Mouse (Mus musculus) regulatory T cell (primary cell): ENCODE measurements around the gene Mapk11.

Experiments
- in situ Hi-C: fragments of 300-600 bp; cut with MboI, MseI; formaldehyde crosslinking; loops from one replicate; pipeline ENCODE4 v1.15.1; 2025; ENCODE audit warnings: high pct_unique_total_duplicates

Mapk11 gene

DNA sequence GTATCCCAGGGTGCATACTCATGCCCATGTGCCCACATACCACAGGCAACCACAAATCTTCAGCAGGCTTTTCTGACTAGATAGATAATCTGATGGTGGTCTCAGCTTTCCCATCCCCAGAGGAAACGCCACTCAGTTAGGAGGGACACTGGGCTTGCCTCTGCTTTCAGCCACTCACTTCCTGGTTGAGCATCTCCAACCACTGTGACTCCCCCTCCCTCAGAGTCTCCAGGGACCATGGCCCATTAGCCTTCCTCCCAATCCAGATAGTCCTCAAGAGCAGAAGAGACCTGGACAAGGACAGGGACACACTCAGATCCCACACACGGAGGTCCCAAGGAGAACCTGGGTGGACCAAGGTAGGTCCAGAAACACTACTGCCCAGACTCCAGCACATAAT, 6.3 kb downstream of the Mapk11 start:
- in situ Hi-C loops: no loop called here

DNA sequence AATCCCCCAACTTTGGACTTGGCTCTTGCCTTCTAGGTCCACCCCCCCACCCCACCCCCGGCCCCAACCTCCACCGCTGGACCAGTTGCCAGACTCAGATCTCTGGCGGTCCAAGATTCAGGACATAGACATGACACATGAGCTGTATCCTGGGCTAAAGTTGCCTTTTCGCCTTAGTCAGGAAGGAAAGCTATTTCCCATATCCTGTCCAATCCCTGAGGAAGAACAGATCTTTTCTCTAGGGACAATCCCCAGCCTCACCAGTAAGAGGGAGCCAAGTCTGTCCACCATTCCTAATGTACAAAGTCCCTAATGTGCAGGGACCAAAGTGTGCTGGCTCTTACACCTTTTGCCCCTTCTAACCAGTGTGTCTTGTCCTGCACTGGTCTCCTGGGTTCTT, 7.5 kb downstream of the Mapk11 start:
- in situ Hi-C loops: no loop called here

DNA sequence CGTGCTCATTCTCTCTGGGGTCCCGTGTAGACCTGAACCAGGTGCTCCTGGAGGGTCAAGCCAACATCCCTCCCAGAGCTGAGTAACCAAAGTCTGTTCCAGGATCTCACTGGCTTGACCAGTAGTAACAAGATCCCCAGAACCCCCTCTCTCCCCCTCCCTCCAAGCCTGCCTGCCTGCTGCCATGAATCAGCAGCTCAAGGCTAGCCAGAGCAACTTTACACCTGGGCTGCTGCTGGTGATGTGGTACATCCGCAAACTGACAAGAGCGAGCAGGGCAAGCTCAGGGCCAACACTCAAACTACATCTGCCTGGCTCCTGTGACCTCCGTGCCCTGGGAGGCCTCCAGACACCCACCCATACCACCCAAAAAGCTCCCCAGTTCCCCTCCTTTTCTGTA, 8.0 kb downstream of the Mapk11 start:
- in situ Hi-C loops: no loop called here

GRCm38 (mm10) chr15:89140659-89141252, 8.7 kb downstream of the Mapk11 start, which contains the start of gene Mapk12:
TSS of gene Mapk12 (minus strand) at chr15:89140703.
- in situ Hi-C loops: no loop called here

DNA sequence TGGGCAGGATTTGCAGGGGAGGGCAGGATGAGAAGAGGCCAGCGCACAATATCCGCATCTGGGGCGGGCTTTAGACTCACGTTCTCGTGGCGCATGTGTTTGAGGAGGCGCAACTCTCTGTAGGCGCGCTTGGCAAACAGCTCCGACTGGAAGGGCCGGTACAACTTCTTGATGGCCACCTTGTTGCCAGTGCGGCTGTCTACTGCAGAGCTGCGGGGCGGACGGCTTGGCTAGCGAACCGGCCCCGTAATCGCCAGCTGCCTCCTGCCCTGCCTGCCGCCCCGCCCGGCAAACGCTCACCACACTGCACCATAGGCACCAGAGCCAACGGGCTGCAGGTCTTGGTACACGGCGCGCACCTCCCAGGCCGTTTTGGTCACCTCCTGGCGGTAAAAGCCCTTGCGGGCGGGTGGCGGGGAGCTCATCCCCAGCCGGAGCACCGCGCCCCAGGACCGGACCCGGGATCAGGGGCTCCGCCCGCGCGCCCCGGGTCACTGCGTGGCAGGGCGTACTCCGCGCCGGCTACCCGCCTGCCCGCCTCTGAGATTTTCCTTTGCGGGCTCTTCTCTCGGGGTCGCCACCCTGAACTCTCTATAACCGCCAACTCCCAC, 9.3 kb downstream of the Mapk11 start:
- in situ Hi-C loops: no loop called here

GRCm38 (mm10) chr15:89138531-89138930, 10.9 kb downstream of the Mapk11 start:
- in situ Hi-C loops: no loop called here

GRCm38 (mm10) chr15:89138046-89138405, 11.4 kb downstream of the Mapk11 start:
- in situ Hi-C loops: no loop called here

DNA sequence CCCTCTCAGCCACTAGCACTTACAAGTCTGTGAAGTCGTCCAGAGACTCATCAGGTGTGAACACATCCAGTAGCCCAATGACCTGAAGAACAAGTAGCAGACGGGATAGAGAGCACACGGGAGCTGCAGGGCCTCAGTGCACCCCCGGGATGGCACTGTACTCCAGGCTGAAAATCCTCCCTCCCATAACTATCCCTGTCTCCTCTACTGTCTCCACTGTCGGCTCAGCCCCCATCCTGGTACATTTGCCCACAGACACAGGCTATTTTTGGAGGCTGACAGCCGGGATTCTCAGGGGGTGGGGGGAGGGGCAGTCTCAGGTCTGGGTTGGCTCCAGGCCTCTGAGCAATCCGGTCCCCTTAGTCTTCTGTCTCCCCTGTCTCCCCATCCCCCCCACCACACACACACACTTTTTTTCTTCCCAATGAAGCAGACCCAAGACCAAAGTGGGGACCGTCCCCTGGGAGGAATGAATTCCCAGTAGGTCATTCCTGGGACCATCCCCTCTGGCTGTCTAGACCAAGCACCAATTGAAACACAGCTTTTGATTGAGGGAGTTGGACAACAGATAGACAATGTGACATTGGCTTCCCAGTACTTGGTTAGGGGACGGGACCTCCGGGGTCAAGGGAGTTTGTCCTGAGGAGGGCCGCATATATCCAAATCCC, 11.9 kb downstream of the Mapk11 start:
- in situ Hi-C loops: no loop called here

GRCm38 (mm10) chr15:89136461-89137155, 12.8 kb downstream of the Mapk11 start:
- in situ Hi-C loops: no loop called here

DNA sequence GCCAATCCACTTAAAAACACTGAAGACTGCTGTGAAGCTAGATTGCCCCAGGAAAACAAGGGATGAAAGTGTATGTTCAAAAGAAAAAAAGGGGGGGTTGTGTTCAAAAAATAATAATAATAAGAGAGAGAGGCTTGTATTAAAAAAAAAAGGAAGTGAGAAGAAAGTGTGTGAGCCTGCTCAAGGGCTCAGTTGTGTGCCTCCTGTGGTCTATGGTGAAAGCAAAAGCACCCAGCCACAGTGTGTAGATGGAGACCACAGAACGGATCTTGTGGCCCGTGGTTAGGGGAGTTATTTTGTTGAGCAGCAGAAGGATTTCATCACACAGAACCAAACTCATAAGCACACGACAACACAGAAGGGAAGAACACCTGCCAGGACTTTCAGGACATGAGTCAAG, 18.1 kb downstream of the Mapk11 start:
- in situ Hi-C loops: no loop called here

GRCm38 (mm10) chr15:89130245-89130644, 19.2 kb downstream of the Mapk11 start:
- in situ Hi-C loops: no loop called here

DNA sequence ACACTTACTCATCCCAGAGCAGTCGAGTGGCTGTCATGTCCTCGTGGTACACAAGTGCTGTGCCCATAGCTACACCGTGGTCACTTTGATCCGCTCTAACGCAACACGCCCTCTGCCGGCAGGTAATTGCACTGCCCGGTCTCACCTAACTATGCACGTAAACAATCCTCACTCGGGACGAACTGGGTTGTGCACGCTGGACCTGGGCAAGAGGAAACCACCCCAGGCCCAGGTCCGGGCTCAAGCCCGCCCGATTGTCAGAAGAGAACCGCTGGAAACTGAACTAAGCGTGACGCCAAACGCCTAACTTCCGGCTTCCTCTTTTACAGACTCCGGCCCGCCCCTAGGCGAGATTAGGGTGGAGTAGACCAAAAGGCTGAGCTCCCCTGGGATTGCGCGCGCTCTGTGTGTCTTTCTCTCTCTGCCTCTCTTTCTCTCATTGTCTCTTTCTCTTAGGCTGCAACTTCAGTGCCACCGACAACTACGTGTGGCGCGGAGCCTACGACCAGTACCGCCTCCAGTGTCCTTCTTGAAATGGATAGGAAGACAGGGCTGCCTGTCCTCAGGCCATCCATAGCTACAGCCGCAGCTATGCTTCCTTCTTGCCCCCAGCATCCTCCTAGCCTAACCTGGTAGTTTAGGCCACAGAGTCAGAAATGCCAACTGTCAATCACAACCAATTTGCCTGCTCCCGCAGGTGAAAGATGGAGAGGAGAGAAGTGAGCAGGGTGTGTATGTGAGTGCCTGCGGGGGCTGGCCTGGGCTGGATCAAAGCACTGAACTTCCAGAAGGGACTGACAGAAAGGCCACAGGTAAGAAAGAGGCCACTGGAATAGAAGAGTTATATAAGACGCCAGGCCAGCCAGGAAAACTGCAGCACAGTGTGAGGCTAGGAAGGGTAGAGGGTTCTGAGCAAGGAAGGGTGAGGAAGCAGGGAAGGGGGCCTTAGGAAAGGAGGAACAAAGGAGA, 20.8 kb downstream of the Mapk11 start, which contains the start of gene Hdac10:
Gene Hdac10 (minus strand): TSS at position 319 of the 969 bp plus-strand sequence.
- in situ Hi-C loops: loop anchor here (5.0 kb wide), 1 partner anchor 64 kb away; no protein-coding TSS in a partner anchor

DNA sequence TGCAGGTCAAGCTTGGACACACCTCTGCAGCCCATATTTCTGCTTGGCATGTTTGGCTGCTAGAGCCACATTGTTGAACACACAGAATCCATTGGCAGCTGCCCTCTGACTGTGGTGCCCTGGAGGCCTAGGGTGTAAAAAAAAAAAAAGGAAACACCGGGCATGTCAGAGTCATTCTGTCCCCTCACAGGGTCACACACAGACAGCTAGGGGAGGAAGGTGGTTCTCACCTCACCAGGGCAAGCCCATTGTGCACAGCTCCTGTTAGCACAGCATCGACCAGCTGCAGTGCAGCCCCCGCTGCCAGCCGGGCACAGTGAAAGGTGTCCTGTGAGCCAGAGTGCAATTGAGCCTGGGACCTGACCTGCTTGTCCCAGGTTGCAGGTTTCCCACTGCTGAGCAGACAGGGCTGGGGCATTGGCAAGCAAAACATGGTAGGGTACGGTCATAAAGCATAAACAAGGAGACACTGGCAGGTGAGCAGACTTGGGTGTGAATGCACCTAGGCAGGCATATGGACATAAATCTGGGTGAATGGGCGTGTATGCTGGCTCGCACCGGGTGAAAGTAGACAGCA, 22.0 kb downstream of the Mapk11 start:
- in situ Hi-C loops: loop anchor here (5.0 kb wide), 1 partner anchor 65 kb away; no protein-coding TSS in a partner anchor

DNA sequence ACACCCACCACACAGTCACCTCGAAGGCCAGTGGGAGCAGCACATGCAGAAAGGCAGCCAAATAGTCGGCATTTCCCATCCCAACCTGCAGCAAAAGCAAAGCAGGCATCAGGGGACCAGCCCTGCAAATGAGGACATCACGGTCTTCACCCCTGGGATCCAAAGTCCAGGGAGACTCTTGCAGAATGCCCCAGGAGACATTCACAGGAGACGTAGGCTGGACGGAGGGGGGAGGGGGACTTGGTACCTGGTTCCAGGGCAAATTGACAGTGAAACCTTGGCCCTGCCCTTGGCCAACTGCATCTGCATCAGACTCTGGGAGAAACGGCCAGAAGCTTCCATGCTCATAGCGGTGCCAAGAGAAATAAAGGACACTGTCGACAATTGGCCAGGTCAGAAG, 22.8 kb downstream of the Mapk11 start:
- in situ Hi-C loops: loop anchor here (5.0 kb wide), 1 partner anchor 66 kb away; no protein-coding TSS in a partner anchor

GRCm38 (mm10) chr15:89125351-89125750, 24.1 kb downstream of the Mapk11 start:
- in situ Hi-C loops: loop anchor here (5.0 kb wide), 1 partner anchor 67 kb away; no protein-coding TSS in a partner anchor

DNA sequence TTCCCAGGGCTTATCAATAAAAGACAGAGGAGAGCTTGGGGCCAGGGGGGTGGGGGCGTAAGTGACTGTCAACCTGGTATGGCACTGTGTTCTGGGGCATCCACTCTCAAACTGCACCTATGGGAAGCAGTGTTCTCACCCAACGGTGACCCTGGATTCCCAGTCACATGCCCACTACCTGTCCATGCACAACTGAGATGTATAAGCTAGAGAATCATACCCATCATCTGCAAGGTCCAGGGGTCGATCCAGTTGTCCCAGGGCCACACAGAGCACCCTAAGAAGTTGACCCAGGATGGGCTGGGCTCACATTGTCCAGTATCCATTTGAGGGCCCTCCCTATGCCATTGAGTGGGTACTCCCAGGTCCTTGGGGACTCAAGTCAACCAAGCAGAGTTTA, 25.1 kb downstream of the Mapk11 start:
- in situ Hi-C loops: no loop called here

- in situ Hi-C loops: no loop called here
Observed at GRCm38 (mm10) chr15:89123595-89123994, 25.8 kb downstream of the Mapk11 start.

GRCm38 (mm10) chr15:89122649-89123366, 26.6 kb downstream of the Mapk11 start, which contains the start of gene Tubgcp6:
TSS of gene Tubgcp6 (minus strand) at chr15:89123112.
- in situ Hi-C loops: no loop called here

- in situ Hi-C loops: no loop called here
Observed at GRCm38 (mm10) chr15:89118007-89118406, 31.4 kb downstream of the Mapk11 start.

DNA sequence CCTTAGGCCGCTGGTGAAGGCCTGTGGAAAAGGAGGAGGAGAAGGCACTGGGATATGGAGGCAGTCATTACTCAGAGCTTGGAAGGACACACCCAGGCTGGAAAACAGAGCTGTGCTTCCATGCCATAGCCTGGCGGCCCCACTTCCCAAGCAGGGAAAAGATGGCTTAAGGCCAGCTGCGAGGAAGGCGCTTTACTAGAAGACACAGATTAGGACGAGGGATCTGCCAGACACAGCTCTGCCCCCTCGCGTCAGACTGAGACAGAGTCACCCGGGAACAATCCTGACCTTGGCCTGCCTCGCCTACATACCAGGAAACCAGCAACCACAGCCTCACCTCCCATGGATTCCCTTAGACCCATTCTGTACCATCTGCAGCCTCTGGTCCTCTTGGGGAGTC, 39.3 kb downstream of the Mapk11 start:
- in situ Hi-C loops: no loop called here
